Mouse (Mus musculus) brain, embryonic 14.5 days (tissue): ENCODE data around the gene Pabpn1.

ENCODE experiments used
- CTCF ChIP-seq: fragments of 200-500 bp; IDR thresholded peaks from 2 replicates; pipeline ENCODE4 v1.5.1; 2012; ENCODE audit warnings: inconsistent platforms, mild to moderate bottlenecking, moderate library complexity, borderline replicate concordance; ENCODE audit not compliant: insufficient read depth, insufficient read length; ENCODE audit errors: extremely low read depth
- POLR2A ChIP-seq: fragments of 200-500 bp; IDR thresholded peaks from 2 replicates; pipeline ENCODE4 v1.6.1; 2012; ENCODE audit warnings: mild to moderate bottlenecking, inconsistent platforms, borderline replicate concordance; ENCODE audit not compliant: poor library complexity, insufficient read depth, insufficient read length, severe bottlenecking; ENCODE audit errors: extremely low read depth

DNA sequence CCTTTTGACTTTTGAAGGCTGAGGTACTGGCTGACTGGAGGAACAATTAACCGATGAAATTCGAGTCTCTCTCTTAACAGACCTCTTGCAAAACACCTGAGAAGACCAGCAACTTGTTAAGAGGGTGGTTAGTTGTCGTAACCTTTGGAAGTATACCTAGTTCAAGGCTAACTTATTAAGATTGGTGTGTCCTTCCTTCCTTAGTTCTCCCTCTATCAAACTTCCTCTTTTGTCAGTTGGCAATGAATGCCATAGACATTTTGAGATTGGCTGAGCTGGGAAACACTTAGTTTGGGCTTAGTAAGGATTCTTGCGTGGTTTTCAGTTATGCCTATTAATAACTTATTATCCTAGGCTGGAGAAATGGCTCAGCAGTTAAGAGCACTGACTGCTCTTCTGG, 24.3 kb upstream of the Pabpn1 start:
- TF ChIP-seq CTCF (no peak), POLR2A (no peak)
